Mouse (Mus musculus) erythroblast, embryonic 14.5 days (primary cell): ENCODE data around the gene Eif1ad. TPM values are rescaled to one million over a fixed set of nuclear protein-coding genes. Genes with fewer than 3 reads are reported as not detected.

Experiments used
- H3K27me3 ChIP-seq: 2 replicates; pipeline ENCODE4 v1.6.1; 2012; ENCODE audit warnings: inconsistent platforms; ENCODE audit not compliant: control insufficient read depth
- H3K36me3 ChIP-seq: 2 replicates; pipeline ENCODE4 v1.6.1; 2012; ENCODE audit warnings: mild to moderate bottlenecking, inconsistent platforms; ENCODE audit not compliant: control insufficient read depth
- H3K4me1 ChIP-seq: 2 replicates; pipeline ENCODE4 v1.6.1; 2012; ENCODE audit warnings: inconsistent platforms; ENCODE audit not compliant: control insufficient read depth
- H3K4me3 ChIP-seq: replicated peaks from 2 replicates; pipeline ENCODE3; 2012; ENCODE audit warnings: moderate library complexity, mild to moderate bottlenecking, inconsistent platforms
- H3K9me3 ChIP-seq: 2 replicates; pipeline ENCODE4 v1.6.1; 2012; ENCODE audit warnings: low read length, inconsistent platforms, mixed read lengths; ENCODE audit not compliant: control insufficient read depth
- GATA1 ChIP-seq: IDR thresholded peaks from 2 replicates; pipeline ENCODE4 v1.6.1; 2012; ENCODE audit warnings: low read length, inconsistent platforms, mixed read lengths
- TAL1 ChIP-seq: IDR thresholded peaks from 3 replicates; pipeline ENCODE4 v1.6.1; 2012; ENCODE audit warnings: low read length, inconsistent platforms, mixed read lengths
- polyA plus RNA-seq: library from polyadenylated mRNA; stranded (reverse); fragments of >175 nt; gene quantifications from 2 replicates; pipeline ENCODE4 v1.2.3, GENCODE M21; 2012

Gene Eif1ad
- polyA plus RNA-seq, 1 experiment = 4.6 TPM

- Histone ChIP-seq H3K27me3 (no peaks in the 10 kb centered on the region), H3K4me3 (no peak overlapping the region), H3K36me3 (peaks cover 63% of the 10 kb centered on the region), H3K9me3 (no peaks in the 10 kb centered on the region), H3K4me1 (peaks cover 22% of the 10 kb centered on the region)
- TF ChIP-seq GATA1 (no peak), TAL1 (no peak)
Measured at GRCm38 (mm10) chr19:5370932-5371331, 4.4 kb downstream of the Eif1ad start.

GRCm38 (mm10) chr19:5372724-5373123 is 6.2 kb downstream of the Eif1ad start:
- TF ChIP-seq TAL1 (no peak), GATA1 (no peak)
- no peaks in the 10 kb centered on the region for H3K27me3 ChIP-seq
- peaks cover 77% of the 10 kb centered on the region for H3K36me3 ChIP-seq
- no peaks in the 10 kb centered on the region for H3K9me3 ChIP-seq
- peaks cover 11% of the 10 kb centered on the region for H3K4me1 ChIP-seq
- no peak overlapping the region for H3K4me3 ChIP-seq

GRCm38 (mm10) chr19:5374177-5374576 is 7.6 kb downstream of the Eif1ad start:
- TF ChIP-seq GATA1 = no peak
- TF ChIP-seq TAL1 = no peak
- peaks cover 78% of the 10 kb centered on the region for H3K36me3 ChIP-seq
- no peak overlapping the region for H3K4me3 ChIP-seq

GRCm38 (mm10) chr19:5374748-5375147 is 8.2 kb downstream of the Eif1ad start:
- Histone ChIP-seq H3K27me3 (no peaks in the 10 kb centered on the region), H3K9me3 (no peaks in the 10 kb centered on the region), H3K4me1 (peaks cover 3% of the 10 kb centered on the region; the same call in 1 of the 2 replicates), H3K4me3 (no peak overlapping the region), H3K36me3 (peaks cover 78% of the 10 kb centered on the region)
- TF ChIP-seq GATA1 = no peak
- TF ChIP-seq TAL1 = no peak

More at GRCm38 (mm10) chr19:5374177-5374576, 7.6 kb downstream of the Eif1ad start:
- Histone ChIP-seq H3K27me3 (no peaks in the 10 kb centered on the region), H3K4me1 (peaks cover 3% of the 10 kb centered on the region; the same call in 1 of the 2 replicates), H3K9me3 (no peaks in the 10 kb centered on the region)

GRCm38 (mm10) chr19:5377446-5377845 is 10.9 kb downstream of the Eif1ad start:
- H3K36me3 ChIP-seq = peaks cover 80% of the 10 kb centered on the region
- H3K4me1 ChIP-seq = peaks cover 3% of the 10 kb centered on the region; the same call in 1 of the 2 replicates
- no peak overlapping the region for H3K4me3 ChIP-seq
- TF ChIP-seq TAL1 (no peak), GATA1 (no peak)
- no peaks in the 10 kb centered on the region for H3K27me3 ChIP-seq
- H3K9me3 ChIP-seq = no peaks in the 10 kb centered on the region

GRCm38 (mm10) chr19:5383326-5383725 is 16.8 kb downstream of the Eif1ad start:
- Histone ChIP-seq H3K27me3 (no peaks in the 10 kb centered on the region), H3K4me3 (no peak overlapping the region), H3K4me1 (peaks cover 27% of the 10 kb centered on the region), H3K9me3 (no peaks in the 10 kb centered on the region), H3K36me3 (peaks cover 87% of the 10 kb centered on the region)
- TF ChIP-seq TAL1 = no peak
- no peak for TF ChIP-seq GATA1

GRCm38 (mm10) chr19:5384715-5385114 is 18.2 kb downstream of the Eif1ad start:
- Histone ChIP-seq H3K9me3 (no peaks in the 10 kb centered on the region), H3K36me3 (peaks cover 73% of the 10 kb centered on the region), H3K4me1 (peaks cover 37% of the 10 kb centered on the region), H3K27me3 (no peaks in the 10 kb centered on the region), H3K4me3 (no peak overlapping the region)
- TF ChIP-seq TAL1 = no peak
- TF ChIP-seq GATA1 = no peak

- TF ChIP-seq GATA1 = no peak
- no peak for TF ChIP-seq TAL1
- H3K36me3 ChIP-seq = peaks cover 40% of the 10 kb centered on the region
- H3K4me3 ChIP-seq = peak overlapping the region; percentile 100
- H3K27me3 ChIP-seq = no peaks in the 10 kb centered on the region
- no peaks in the 10 kb centered on the region for H3K9me3 ChIP-seq
- H3K4me1 ChIP-seq = peaks cover 53% of the 10 kb centered on the region
Measured at GRCm38 (mm10) chr19:5388011-5388441, 21.5 kb downstream of the Eif1ad start.

- no peaks in the 10 kb centered on the region for H3K9me3 ChIP-seq
- peak within 1 kb of the TSS; percentile 100 for H3K4me3 ChIP-seq
- peaks cover 33% of the 10 kb centered on the region for H3K36me3 ChIP-seq
- peaks cover 53% of the 10 kb centered on the region for H3K4me1 ChIP-seq
- no peak for TF ChIP-seq TAL1
- TF ChIP-seq GATA1 = no peak
- no peaks in the 10 kb centered on the region for H3K27me3 ChIP-seq
Measured at GRCm38 (mm10) chr19:5388588-5389242, 22.2 kb downstream of the Eif1ad start, which contains the start of gene Sart1. Gene Sart1, minus strand, starts transcription at chr19:5388703.

GRCm38 (mm10) chr19:5389647-5390046 is 23.1 kb downstream of the Eif1ad start:
- H3K36me3 ChIP-seq = peaks cover 24% of the 10 kb centered on the region
- H3K4me1 ChIP-seq = peaks cover 53% of the 10 kb centered on the region
- H3K27me3 ChIP-seq = no peaks in the 10 kb centered on the region
- H3K4me3 ChIP-seq = peak overlapping the region; percentile 100
- no peaks in the 10 kb centered on the region for H3K9me3 ChIP-seq
- TF ChIP-seq GATA1 = no peak
